Mouse (Mus musculus) cerebellum, adult 2 months (tissue): ENCODE measurements around the gene E2f3.

Experiments
- CTCF ChIP-seq: fragments of 200-500 bp; IDR thresholded peaks from 2 replicates; pipeline ENCODE4 v1.5.1; 2011; ENCODE audit warnings: low read depth, mild to moderate bottlenecking, control low read depth, low read length, moderate library complexity, borderline replicate concordance; ENCODE audit not compliant: insufficient read depth
- POLR2A ChIP-seq: fragments of 200-500 bp; IDR thresholded peaks from 2 replicates; pipeline ENCODE4 v1.6.1; 2011; ENCODE audit warnings: low read length, control low read depth, borderline replicate concordance; ENCODE audit not compliant: insufficient read depth

- TF ChIP-seq POLR2A, result no peak
- TF ChIP-seq CTCF, result no peak
These were observed 28.9 kb downstream of the E2f3 start for GRCm38 (mm10) chr13:29956821-29957421.
